Mouse (Mus musculus): ENCODE results near the gene Pepd.

DNA sequence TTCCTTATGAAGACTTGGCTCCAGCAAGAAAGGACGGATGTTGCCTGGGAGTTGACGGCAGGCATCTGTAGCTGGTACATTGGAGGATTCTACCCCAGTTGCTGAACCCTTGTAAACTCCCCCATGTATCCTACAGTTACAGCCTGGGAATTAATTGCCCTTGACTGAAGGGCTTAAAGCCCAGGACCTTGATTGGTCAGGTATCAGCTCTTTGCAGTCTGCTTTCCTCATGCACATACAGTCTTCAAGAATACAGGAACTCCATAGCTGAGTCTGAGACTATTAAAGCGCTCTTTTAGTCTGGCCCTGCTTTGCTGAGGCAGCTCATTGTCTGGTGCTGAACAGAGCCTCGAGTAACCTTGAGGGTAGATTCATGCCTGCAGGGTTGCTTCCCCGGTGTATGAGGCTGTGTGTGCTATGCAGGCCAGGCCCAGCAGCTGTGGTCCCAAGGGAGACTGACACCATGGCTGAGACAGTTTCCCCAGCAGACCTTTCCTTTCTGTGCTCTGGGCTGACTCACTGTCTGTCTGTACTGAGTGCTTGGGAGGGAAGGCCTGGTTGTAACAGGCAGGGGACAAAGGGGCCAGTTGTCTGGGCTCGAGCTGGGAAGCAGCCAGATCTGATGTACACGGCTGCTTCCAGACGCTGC, 17.6 kb downstream of the Pepd start:
- TF ChIP-seq CTCF (IDR thresholded peaks at IDR 0.05; ENCODE audit: extremely low read depth, insufficient read depth, low read length), result no peak
- TF ChIP-seq POLR2A (IDR thresholded peaks at IDR 0.05; ENCODE audit: extremely low read depth, insufficient read depth, low read length), result no peak

All from cortical plate, adult 2 months (tissue).